Mouse (Mus musculus) bone marrow, adult 2 months (tissue): ENCODE results near the gene Mcm8. TPM values are rescaled to one million over a fixed set of nuclear protein-coding genes. Genes with fewer than 3 reads are reported as not detected.

Source experiments
- H3K27ac ChIP-seq: fragments of 200-500 bp; 2 replicates; pipeline ENCODE4 v1.5.1; 2012; ENCODE audit warnings: low read depth, mild to moderate bottlenecking, control low read depth, inconsistent platforms, low read length; ENCODE audit not compliant: control insufficient read depth, poor library complexity, insufficient read depth
- H3K4me1 ChIP-seq: fragments of 200-500 bp; 2 replicates; pipeline ENCODE4 v1.6.1; 2011; ENCODE audit warnings: low read length; ENCODE audit not compliant: control insufficient read depth, insufficient read depth
- H3K4me3 ChIP-seq: fragments of 200-500 bp; replicated peaks from 2 replicates; pipeline ENCODE3; 2011; ENCODE audit warnings: mild to moderate bottlenecking, low read depth, low read length, control low read depth; ENCODE audit not compliant: control insufficient read depth
- CTCF ChIP-seq: fragments of 200-500 bp; IDR thresholded peaks from 2 replicates; pipeline ENCODE4 v1.5.1; 2011; ENCODE audit warnings: low read length, control low read depth; ENCODE audit not compliant: control insufficient read depth, insufficient read depth
- POLR2A ChIP-seq: fragments of 200-500 bp; IDR thresholded peaks from 2 replicates; pipeline ENCODE4 v1.6.1; 2011; ENCODE audit warnings: low read depth, mild to moderate bottlenecking, control low read depth, low read length, borderline replicate concordance; ENCODE audit not compliant: control insufficient read depth
- WGBS: fragments of 180-500 bp; shearing (Covaris S2); methylation state at CpG from one replicate; pipeline ENCODE4 v1.1.7; 2018; 5-methylcytosine and 5-hydroxymethylcytosine counted together
- polyA plus RNA-seq: library from polyadenylated mRNA; stranded (reverse); fragments of >200 nt; gene quantifications from 2 replicates; pipeline ENCODE4 v1.2.4, GENCODE M21; 2011; ENCODE audit warnings: low replicate concordance; ENCODE audit not compliant: missing spikeins, insufficient read depth, insufficient read length

Gene Mcm8
- polyA plus RNA-seq, 1 experiment: 3.0 TPM

GRCm38 (mm10) chr2:132863325-132863724, 47.4 kb downstream of the Mcm8 start:
- Histone ChIP-seq H3K4me1 (no peaks in the 10 kb centered on the region; the same call in 1 of the 2 replicates), H3K27ac (no peak overlapping the region), H3K4me3 (no peak overlapping the region)
- TF ChIP-seq POLR2A (no peak), CTCF (no peak)
- 88% methylated on average over 2 of the region's 2 CpGs for WGBS

GRCm38 (mm10) chr2:132867521-132867920, 51.6 kb downstream of the Mcm8 start:
- H3K4me3 ChIP-seq: no peak overlapping the region
- H3K27ac ChIP-seq: peak overlapping the region; percentile 19; the same call in 1 of the 2 replicates
- no peak for TF ChIP-seq POLR2A
- no peak for TF ChIP-seq CTCF
- peaks cover 3% of the 10 kb centered on the region for H3K4me1 ChIP-seq
- 31% methylated on average over 5 of the region's 5 CpGs for WGBS

- no peak overlapping the region; the same call in 1 of the 2 replicates for H3K27ac ChIP-seq
- peaks cover 5% of the 10 kb centered on the region for H3K4me1 ChIP-seq
- WGBS: 71% methylated on average over 5 of the region's 5 CpGs
- TF ChIP-seq POLR2A: no peak
- TF ChIP-seq CTCF: no peak
- H3K4me3 ChIP-seq: no peak overlapping the region
Observed at GRCm38 (mm10) chr2:132869682-132870081, 53.7 kb downstream of the Mcm8 start.

- WGBS: 80% methylated on average over 4 of the region's 4 CpGs
- Histone ChIP-seq H3K4me3 (no peak overlapping the region), H3K4me1 (peaks cover 5% of the 10 kb centered on the region), H3K27ac (no peak overlapping the region)
- no peak for TF ChIP-seq CTCF
- no peak for TF ChIP-seq POLR2A
Observed at GRCm38 (mm10) chr2:132870286-132870685, 54.3 kb downstream of the Mcm8 start.

- Histone ChIP-seq H3K4me1 (peaks cover 5% of the 10 kb centered on the region), H3K27ac (no peak overlapping the region), H3K4me3 (no peak overlapping the region)
- TF ChIP-seq POLR2A (no peak), CTCF (no peak)
- WGBS: 77% methylated on average over 3 of the region's 3 CpGs
Observed at GRCm38 (mm10) chr2:132871663-132872062, 55.7 kb downstream of the Mcm8 start.

- Histone ChIP-seq H3K4me3 (no peak overlapping the region), H3K27ac (peak overlapping the region; percentile 12; the same call in 1 of the 2 replicates), H3K4me1 (peaks cover 5% of the 10 kb centered on the region)
- TF ChIP-seq CTCF: no peak
- TF ChIP-seq POLR2A: no peak
- WGBS: 29% methylated on average over 10 of the region's 10 CpGs
Observed at GRCm38 (mm10) chr2:132873657-132874326, 57.9 kb downstream of the Mcm8 start.

GRCm38 (mm10) chr2:132876991-132877390, 61.0 kb downstream of the Mcm8 start:
- no peak overlapping the region for H3K4me3 ChIP-seq
- peaks cover 3% of the 10 kb centered on the region for H3K4me1 ChIP-seq
- 78% methylated on average over 1 of the region's 1 CpGs for WGBS
- no peak overlapping the region for H3K27ac ChIP-seq
- TF ChIP-seq CTCF (no peak), POLR2A (no peak)

- Histone ChIP-seq H3K4me3 (peak overlapping the region; percentile 70), H3K4me1 (peaks cover 1% of the 10 kb centered on the region), H3K27ac (peak overlapping the region; percentile 45; the same call in 1 of the 2 replicates)
- under 1% methylated on average over 58 of the region's 58 CpGs for WGBS
- no peak for TF ChIP-seq CTCF
- TF ChIP-seq POLR2A: no peak; the same call in 1 of the 2 replicates
Observed at GRCm38 (mm10) chr2:132879261-132880044, 63.5 kb downstream of the Mcm8 start.
